Mouse (Mus musculus) right cerebral cortex, postnatal 14 days (tissue): Measurements from ENCODE around the gene Palm.

Experiments
- DNase-seq: peaks from one replicate; pipeline ENCODE4 v3.0.0; 2022

Gene Palm

GRCm38 (mm10) chr10:79856704-79857451 is 63.5 kb downstream of the Palm start:
- no peak for DNase-seq

- peak; percentile 76 for DNase-seq
Measured at GRCm38 (mm10) chr10:79857452-79857811, 64.1 kb downstream of the Palm start.

GRCm38 (mm10) chr10:79857894-79858293 is 64.5 kb downstream of the Palm start:
- DNase-seq = no peak

GRCm38 (mm10) chr10:79858416-79859074 is 65.2 kb downstream of the Palm start:
- peak; percentile 81 for DNase-seq

DNA sequence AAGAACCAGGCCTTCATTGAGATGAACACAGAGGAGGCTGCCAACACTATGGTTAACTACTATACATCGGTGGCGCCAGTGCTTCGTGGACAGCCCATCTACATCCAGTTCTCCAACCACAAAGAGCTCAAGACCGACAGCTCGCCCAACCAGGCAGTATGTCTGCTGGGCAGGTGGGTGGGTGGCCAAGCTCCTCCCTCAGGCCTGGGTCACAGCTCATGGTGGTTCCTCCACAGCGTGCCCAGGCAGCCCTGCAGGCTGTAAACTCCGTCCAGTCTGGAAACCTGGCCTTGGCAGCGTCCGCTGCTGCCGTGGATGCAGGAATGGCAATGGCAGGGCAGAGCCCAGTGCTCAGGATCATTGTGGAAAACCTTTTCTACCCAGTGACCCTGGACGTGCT is 65.7 kb downstream of the Palm start:
- no peak for DNase-seq

DNA sequence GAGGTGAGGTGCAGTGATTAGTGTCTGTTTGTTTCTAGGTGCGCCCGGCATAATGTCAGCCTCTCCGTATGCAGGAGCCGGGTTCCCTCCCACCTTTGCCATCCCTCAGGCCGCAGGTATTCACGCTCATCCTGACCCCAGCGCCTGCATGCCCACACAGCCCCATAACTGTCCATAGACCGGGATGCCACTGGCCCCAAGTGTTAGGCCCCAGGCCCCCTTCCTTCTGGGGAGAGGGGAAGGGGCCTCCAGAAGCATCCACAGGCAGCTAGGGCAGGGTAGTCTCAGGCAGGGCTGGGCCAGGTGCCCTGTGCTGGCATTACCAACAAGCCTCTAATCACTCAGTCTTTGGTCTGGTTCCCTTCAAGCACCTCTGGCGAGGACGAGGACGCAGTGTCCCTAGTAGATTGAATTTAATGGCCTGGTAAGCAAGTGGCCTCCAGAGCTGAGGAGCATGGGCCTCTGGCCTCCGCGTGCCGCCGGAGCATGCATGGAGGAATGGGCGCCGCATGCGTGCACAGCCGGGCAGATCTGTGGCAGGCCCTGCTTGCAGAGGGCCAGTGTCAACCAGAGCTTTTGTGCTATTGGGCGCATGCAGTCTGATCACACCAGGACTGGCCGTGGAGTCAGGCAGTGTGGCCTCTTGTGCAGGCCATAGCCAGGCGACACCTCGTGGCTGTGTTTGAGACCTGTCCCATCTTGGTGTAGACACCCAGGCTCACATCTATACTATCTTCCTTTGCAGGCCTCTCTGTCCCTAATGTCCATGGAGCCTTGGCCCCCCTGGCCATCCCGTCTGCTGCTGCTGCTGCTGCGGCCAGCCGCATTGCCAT is 66.9 kb downstream of the Palm start:
- DNase-seq = no peak

- no peak for DNase-seq
Measured at GRCm38 (mm10) chr10:79861230-79862048, 68.1 kb downstream of the Palm start.

GRCm38 (mm10) chr10:79862049-79862788 is 68.8 kb downstream of the Palm start:
- DNase-seq = no peak

DNA sequence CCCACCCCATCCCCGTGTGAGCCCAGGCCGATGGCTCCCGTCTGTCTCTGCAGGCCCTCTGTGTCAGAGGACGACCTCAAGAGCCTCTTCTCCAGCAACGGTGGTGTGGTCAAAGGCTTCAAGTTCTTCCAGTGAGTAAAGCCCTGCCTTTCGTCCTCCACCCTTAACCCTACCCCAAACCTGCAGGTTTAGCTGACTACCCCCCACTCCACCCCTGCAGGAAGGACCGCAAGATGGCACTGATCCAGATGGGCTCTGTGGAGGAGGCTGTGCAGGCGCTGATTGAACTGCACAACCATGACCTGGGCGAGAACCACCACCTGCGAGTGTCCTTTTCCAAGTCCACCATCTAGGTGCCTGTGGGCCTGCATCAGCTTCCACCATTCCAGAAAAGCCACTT is 69.6 kb downstream of the Palm start:
- DNase-seq = no peak

- DNase-seq = no peak
Measured at GRCm38 (mm10) chr10:79864351-79865188, 71.2 kb downstream of the Palm start.

- no peak for DNase-seq
Measured at GRCm38 (mm10) chr10:79865189-79865601, 71.8 kb downstream of the Palm start.

DNA sequence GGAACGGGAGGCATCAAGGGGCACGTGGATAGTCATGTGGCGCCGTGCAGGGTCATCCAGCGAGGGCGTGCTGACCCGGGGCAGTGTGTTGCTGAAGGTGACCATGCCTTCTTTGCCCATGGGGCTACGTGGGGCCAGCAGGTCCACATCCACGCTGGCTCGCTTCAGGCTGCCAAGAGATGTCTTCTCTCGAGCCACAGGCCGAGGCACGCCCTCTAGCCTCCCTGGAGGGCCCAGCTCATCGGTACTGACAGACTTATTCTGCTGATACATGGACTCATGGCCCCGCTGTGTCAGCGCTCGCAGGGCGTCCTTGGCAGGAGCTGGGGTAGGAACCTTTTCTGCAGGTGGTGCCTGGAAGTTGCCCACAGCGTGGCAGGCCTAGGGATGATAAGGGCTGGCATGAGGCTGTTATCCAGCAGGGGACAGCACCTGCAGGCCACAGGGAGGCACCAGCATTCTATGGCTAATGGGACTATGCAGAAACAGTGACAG is 72.5 kb downstream of the Palm start:
- peak; percentile 13 for DNase-seq

DNA sequence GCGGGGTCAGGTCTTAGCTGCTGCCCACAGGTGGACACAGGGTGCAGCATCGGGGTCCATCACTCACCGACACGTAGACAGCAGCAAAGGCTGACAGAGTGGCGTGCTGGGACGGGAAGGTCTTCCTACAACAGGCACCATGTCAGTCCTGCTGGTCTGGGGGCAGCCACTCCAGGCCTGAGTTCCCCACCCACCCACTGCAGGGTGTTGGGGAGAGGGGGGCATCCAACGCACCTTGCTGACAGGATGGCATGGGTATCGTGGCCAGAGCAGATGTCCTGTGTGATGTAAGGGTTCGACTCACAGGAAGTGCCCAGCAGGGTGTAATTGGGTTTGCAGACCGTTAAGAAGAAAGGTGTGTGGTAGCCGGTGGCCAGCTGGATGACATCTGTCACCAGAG is 73.2 kb downstream of the Palm start:
- peak; percentile 10 for DNase-seq
